ENCODE assay signal across 15 mouse cellular contexts in genomic region chr1:51906206-51906906, GRCm38 (mm10). TPM values are rescaled to one million over a fixed set of nuclear protein-coding genes. Genes with fewer than 3 reads are reported as not detected.
"Had no signal": no experiment of that assay in that cellular context is flagged by ENCODE, and none has a peak within 500 bp of the region (broad histone marks: within the 10 kb centered on the region; RNA-seq: fewer than 3 reads in every experiment).

No protein-coding gene starts in this region.

- ATAC-seq: midbrain, embryonic 15.5 days had no signal

- H3K27me3 ChIP-seq: liver, embryonic 13.5 days; midbrain, embryonic 15.5 days; neural tube, embryonic 12.5 days; neural tube, embryonic 15.5 days had no signal

- H3K4me2 ChIP-seq: liver, embryonic 13.5 days; midbrain, embryonic 11.5 days; midbrain, embryonic 15.5 days; neural tube, embryonic 12.5 days; neural tube, embryonic 15.5 days had no signal

- H3K27ac ChIP-seq: kidney, postnatal 0 days; left cerebral cortex, adult 2 months; liver, embryonic 13.5 days; midbrain, embryonic 15.5 days; neural tube, embryonic 12.5 days; neural tube, embryonic 15.5 days had no signal

- H3K36me3 ChIP-seq: liver, embryonic 13.5 days; midbrain, embryonic 15.5 days; neural tube, embryonic 12.5 days; neural tube, embryonic 15.5 days had no signal

- DNase-seq: kidney, postnatal 25 days; layer of hippocampus, postnatal 36 days; liver, embryonic 13.5 days; lung, adult 2 months; lung, postnatal 14 days; lung, postnatal 4 days; thymus, adult 18-20 months; thymus, postnatal 36 days had no signal

- H3K4me3 ChIP-seq: left cerebral cortex, adult 2 months; liver, embryonic 13.5 days; midbrain, embryonic 15.5 days; neural tube, embryonic 12.5 days; neural tube, embryonic 15.5 days had no signal

- H3K9me3 ChIP-seq: liver, embryonic 13.5 days; midbrain, embryonic 15.5 days; neural tube, embryonic 12.5 days; neural tube, embryonic 15.5 days had no signal

- H3K9ac ChIP-seq: liver, embryonic 13.5 days; midbrain, embryonic 15.5 days; neural tube, embryonic 12.5 days; neural tube, embryonic 15.5 days had no signal

RNA-seq across cellular contexts. Expression of gene Myo1b, which starts 9.5 kb away (rescaled TPM):
- total RNA-seq: megakaryocyte-erythroid progenitor cell, adult 5-6 weeks had no signal
